Mouse (Mus musculus): ENCODE data around the gene Enthd1.

Gene Enthd1

DNA sequence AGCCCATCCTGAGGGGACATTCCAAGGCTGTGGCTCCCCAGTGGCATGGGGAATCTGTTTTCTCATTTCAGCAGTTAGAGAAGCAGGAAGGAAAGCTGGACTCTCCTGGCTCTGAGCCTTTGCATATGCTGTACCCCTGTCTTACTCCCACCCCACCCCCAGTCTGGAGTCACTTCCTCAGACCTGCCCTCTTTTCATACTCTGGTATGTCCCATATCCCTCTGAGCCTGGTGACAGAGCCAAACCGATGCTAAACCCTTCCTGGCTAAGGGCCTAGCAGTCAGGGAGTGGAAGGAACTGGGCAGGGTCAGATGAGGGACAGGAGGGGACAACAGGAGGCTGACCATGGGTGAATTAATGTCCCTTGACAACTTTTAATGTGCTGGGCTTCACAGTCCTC is 157.1 kb downstream of the Enthd1 start:
- DNase-seq (ENCODE audit: low spot score), result no peak

Data from layer of hippocampus, adult 9-10 months (tissue).